Mouse (Mus musculus) brain, embryonic 18.5 days (tissue): ENCODE measurements around the gene Mup14.
"Not testable (repeated sequence)": the region's sequence is repeated elsewhere in the genome, so short reads cannot be mapped to it uniquely, and the experiment has no call there.

Experiments used
- DNase-seq: peaks from one replicate; pipeline ENCODE4 v3.0.0-alpha.2; 2012; ENCODE audit warnings: low read depth, low spot score

The Mup14 gene

DNA sequence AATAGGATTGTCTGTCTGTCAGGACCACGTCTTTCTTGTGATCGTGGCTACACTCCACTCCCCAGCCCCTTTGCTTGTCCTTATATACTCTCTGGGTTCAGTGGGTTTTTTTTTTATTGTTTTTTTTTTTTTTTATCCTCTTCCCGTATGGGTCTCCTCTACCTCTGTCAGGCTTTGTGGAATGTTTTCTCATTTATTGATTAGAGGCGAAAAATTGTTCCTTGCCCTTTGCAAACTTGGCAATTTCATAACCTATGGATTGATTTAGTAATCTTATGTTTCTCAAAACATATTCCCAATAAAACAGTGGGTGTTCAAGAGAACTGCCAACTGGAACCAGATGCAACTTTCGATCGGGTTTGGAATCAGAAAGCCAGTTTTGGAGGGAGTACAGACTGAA is at the start of gene Mup14:
Mup14 (minus strand) TSS at position 101 of the 400 bp plus-strand sequence.
- not testable (repeated sequence) for DNase-seq

- DNase-seq = not testable (repeated sequence)
Observed at GRCm38 (mm10) chr4:61338108-61338507, 34.3 kb upstream of the Mup14 start.
